Comparison of ENCODE assay signal across 8 mouse cellular contexts in genomic region chr14:115040578-115041206, GRCm38 (mm10). TPM values are rescaled to one million over a fixed set of nuclear protein-coding genes. Genes with fewer than 3 reads are reported as not detected.
DNase-seq lines count a peak whose midpoint lies in the region; ATAC-seq lines count a peak whose summit lies in the region.

No protein-coding gene starts in this region.

- peak overlapping the region; percentile 78 for H3K4me3 ChIP-seq in hindbrain, embryonic 15.5 days

- H3K36me3 ChIP-seq in hindbrain, embryonic 15.5 days = peaks cover 12% of the 10 kb centered on the region

- H3K9me3 ChIP-seq in hindbrain, embryonic 15.5 days = no peaks in the 10 kb centered on the region

- ATAC-seq in hindbrain, embryonic 15.5 days (ENCODE audit: low FRiP score, low read depth) = peak; percentile 88
- ATAC-seq in megakaryocyte-erythroid progenitor cell, adult 5-6 weeks (replicated peaks; ENCODE audit: low FRiP score, low TSS enrichment, poor library complexity, severe bottlenecking) = peak; percentile 73

- H3K27ac ChIP-seq in hindbrain, embryonic 15.5 days (replicated peaks) = peak overlapping the region; percentile 91

- H3K27me3 ChIP-seq in hindbrain, embryonic 15.5 days = peaks cover 5% of the 10 kb centered on the region; the same call in 1 of the 2 replicates

- peak overlapping the region; percentile 95 for H3K4me2 ChIP-seq in hindbrain, embryonic 15.5 days

- intact Hi-C loops in left cerebral cortex, postnatal 10 days (cut with DNase I) = no loop called here

- WGBS in hindbrain, embryonic 15.5 days = under 1% methylated on average over 88 of the region's 94 CpGs

- peak; percentile 83 for DNase-seq in T-cell, adult 2 months (ENCODE audit: low spot score)
- DNase-seq in cerebellum, postnatal 25 days = peak; percentile 57 to 72
- peak; percentile 54 to 55 for DNase-seq in frontal cortex, postnatal 36 days (ENCODE audit: low spot score in 2 of 2)
- DNase-seq in left cerebral cortex, postnatal 10 days (ENCODE audit: extremely low spot score in 1 of 2, low spot score in 2 of 2) = peak; percentile 44 to 89
- DNase-seq in right cerebral cortex, postnatal 14 days = peak; percentile 62
- DNase-seq in urinary bladder, postnatal 25 days (ENCODE audit: low spot score) = peak; percentile 82

- peak overlapping the region; percentile 95 for H3K9ac ChIP-seq in hindbrain, embryonic 15.5 days

- peaks cover 33% of the 10 kb centered on the region for H3K4me1 ChIP-seq in hindbrain, embryonic 15.5 days (replicated peaks)

RNA-seq across cellular contexts. Expression of gene Gpc5, which starts 51.3 kb away (rescaled TPM):
- polyA plus RNA-seq in hindbrain, embryonic 15.5 days (2015; fragmentation: Nextera tagmentation; extraction: Ambion mirVana) = 9.8 and 9.9 TPM in 2 replicates
- 10 to 100 TPM; 37.9 to 45.4 TPM for total RNA-seq in left cerebral cortex, postnatal 10 days (2021)
- total RNA-seq in megakaryocyte-erythroid progenitor cell, adult 5-6 weeks (2014; fragmentation: Nextera tagmentation) = not detected in 2 replicates
- 0.15 and 1.3 TPM in 2 replicates for total RNA-seq in megakaryocyte-erythroid progenitor cell, adult 5-6 weeks (2017)

Comparison
In these comparisons a context has a peak if more than half of its experiments do, and no peak if none do; other contexts are left out.
1. Peak in every context shown above with its lines: DNase-seq, ATAC-seq, H3K4me3 ChIP-seq and H3K27ac ChIP-seq.
2. RNA of gene Gpc5, which starts 51.3 kb away (total RNA-seq): 37.9 to 45.4 TPM in left cerebral cortex, postnatal 10 days; 0.15 to 1.3 TPM in megakaryocyte-erythroid progenitor cell, adult 5-6 weeks; every median in the first group is over 10 times any median in the second.